ENCODE assay signal across 7 mouse cellular contexts in the genomic region with DNA sequence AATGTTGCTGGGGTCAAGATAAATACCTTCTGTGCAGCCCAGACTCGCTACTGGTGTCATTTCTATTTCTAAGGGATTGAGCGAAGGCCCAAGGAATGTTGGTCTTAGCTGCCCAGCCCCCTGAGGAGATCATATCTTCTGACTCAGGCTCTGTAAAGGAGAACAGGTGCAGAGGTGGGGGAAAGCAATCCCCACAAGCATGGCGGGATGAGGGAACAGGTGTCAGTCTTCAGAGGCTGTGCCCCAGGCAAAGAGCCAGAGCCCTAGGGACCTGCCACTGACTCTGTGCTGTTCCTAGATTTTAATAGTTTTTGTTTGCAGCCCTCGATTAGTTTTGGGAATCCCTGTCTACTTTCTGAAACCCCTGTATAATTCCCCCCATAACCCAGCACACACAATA. TPM values are rescaled to one million over a fixed set of nuclear protein-coding genes. Genes with fewer than 3 reads are reported as not detected.
DNase-seq lines count a peak whose midpoint lies in the region; ATAC-seq and TF ChIP-seq lines count a peak whose summit lies in the region.

No protein-coding gene starts in this region.

- H3K36me3 ChIP-seq in kidney, postnatal 0 days (ENCODE audit: insufficient read depth, low read length), result no peaks in the 10 kb centered on the region
- H3K36me3 ChIP-seq in embryonic facial prominence, embryonic 15.5 days, result no peaks in the 10 kb centered on the region
- H3K36me3 ChIP-seq in limb, embryonic 10.5 days, result no peaks in the 10 kb centered on the region
- no peaks in the 10 kb centered on the region for H3K36me3 ChIP-seq in neural tube, embryonic 13.5 days

- WGBS in kidney, postnatal 0 days, result 46% methylated on average over 4 of the region's 4 CpGs
- 63% methylated on average over 4 of the region's 4 CpGs for WGBS in embryonic facial prominence, embryonic 15.5 days
- 61% methylated on average over 4 of the region's 4 CpGs for WGBS in limb, embryonic 10.5 days
- WGBS in neural tube, embryonic 13.5 days, result 76% methylated on average over 4 of the region's 4 CpGs

- H3K9ac ChIP-seq in kidney, postnatal 0 days (ENCODE audit: low read depth, low read length), result no peak overlapping the region
- H3K9ac ChIP-seq in embryonic facial prominence, embryonic 15.5 days, result no peak overlapping the region
- no peak overlapping the region for H3K9ac ChIP-seq in neural tube, embryonic 13.5 days

- DNase-seq in kidney, postnatal 0 days (ENCODE audit: low spot score), result no peak
- no peak for DNase-seq in kidney, adult 9 months
- no peak for DNase-seq in limb, embryonic 10.5 days (ENCODE audit: low spot score)
- DNase-seq in heart, postnatal 10 days, result no peak
- DNase-seq in left cerebral cortex, adult 18-20 months (ENCODE audit: low spot score in 2 of 2), result no peak

- no peak for TF ChIP-seq CTCF in kidney, postnatal 0 days (IDR thresholded peaks at IDR 0.05; ENCODE audit: low read depth)

- H3K4me2 ChIP-seq in kidney, postnatal 0 days (ENCODE audit: low read length), result peak overlapping the region; percentile 78
- no peak overlapping the region for H3K4me2 ChIP-seq in embryonic facial prominence, embryonic 15.5 days (replicated peaks)
- 0 out of 2 replicates have a peak overlapping the region, but pooled peaks have one; percentile 67 for H3K4me2 ChIP-seq in neural tube, embryonic 13.5 days

- H3K9me3 ChIP-seq in kidney, postnatal 0 days (replicated peaks; ENCODE audit: low read length), result no peaks in the 10 kb centered on the region
- H3K9me3 ChIP-seq in embryonic facial prominence, embryonic 15.5 days (replicated peaks), result no peaks in the 10 kb centered on the region
- H3K9me3 ChIP-seq in limb, embryonic 10.5 days (replicated peaks), result no peaks in the 10 kb centered on the region
- no peaks in the 10 kb centered on the region for H3K9me3 ChIP-seq in neural tube, embryonic 13.5 days

- H3K4me3 ChIP-seq in kidney, postnatal 0 days (replicated peaks; ENCODE audit: low read depth, low read length), result no peak overlapping the region
- H3K4me3 ChIP-seq in embryonic facial prominence, embryonic 15.5 days (replicated peaks), result no peak overlapping the region
- H3K4me3 ChIP-seq in limb, embryonic 10.5 days, result no peak overlapping the region
- no peak overlapping the region for H3K4me3 ChIP-seq in neural tube, embryonic 13.5 days

- no peak for ATAC-seq in kidney, postnatal 0 days (replicated peaks; ENCODE audit: low FRiP score, low read depth)
- ATAC-seq in embryonic facial prominence, embryonic 15.5 days (ENCODE audit: insufficient number of reproducible peaks, low FRiP score, low TSS enrichment, low read depth), result peak; percentile 20; the same call in 1 of the 2 replicates
- no peak for ATAC-seq in neural tube, embryonic 13.5 days (ENCODE audit: low read depth)

- intact Hi-C loops in heart, postnatal 10 days (cut with DNase I), result no loop called here

- 0 out of 2 replicates have a peak, but pooled peaks cover 10% of the 10 kb centered on the region for H3K4me1 ChIP-seq in kidney, postnatal 0 days (replicated peaks; ENCODE audit: insufficient read depth, low read length)
- H3K4me1 ChIP-seq in embryonic facial prominence, embryonic 15.5 days, result peaks cover 24% of the 10 kb centered on the region
- H3K4me1 ChIP-seq in limb, embryonic 10.5 days, result peaks cover 23% of the 10 kb centered on the region
- H3K4me1 ChIP-seq in neural tube, embryonic 13.5 days (replicated peaks), result peaks cover 20% of the 10 kb centered on the region

- no peaks in the 10 kb centered on the region for H3K27me3 ChIP-seq in kidney, postnatal 0 days (ENCODE audit: insufficient read depth, low read length)
- no peaks in the 10 kb centered on the region for H3K27me3 ChIP-seq in embryonic facial prominence, embryonic 15.5 days
- H3K27me3 ChIP-seq in limb, embryonic 10.5 days (ENCODE audit: low read depth, poor library complexity, severe bottlenecking), result no peaks in the 10 kb centered on the region
- H3K27me3 ChIP-seq in neural tube, embryonic 13.5 days, result no peaks in the 10 kb centered on the region

- H3K27ac ChIP-seq in kidney, postnatal 0 days, result no peak overlapping the region
- H3K27ac ChIP-seq in embryonic facial prominence, embryonic 15.5 days (replicated peaks), result peak overlapping the region; percentile 49; the same call in 1 of the 2 replicates
- H3K27ac ChIP-seq in limb, embryonic 10.5 days, result peak overlapping the region; percentile 90
- H3K27ac ChIP-seq in neural tube, embryonic 13.5 days (replicated peaks), result no peak overlapping the region; the same call in 1 of the 2 replicates

RNA-seq across cellular contexts. Expression of gene Smim20, which starts 0.7 kb away (rescaled TPM):
- 135 and 143 TPM in 2 replicates for polyA plus RNA-seq in kidney, postnatal 0 days (2015; fragmentation: Nextera tagmentation; extraction: Ambion mirVana)
- polyA plus RNA-seq in embryonic facial prominence, embryonic 15.5 days (2015; fragmentation: Nextera tagmentation; extraction: Ambion mirVana), result 84.1 and 86.9 TPM in 2 replicates
- 59.0 and 62.6 TPM in 2 replicates for polyA plus RNA-seq in limb, embryonic 10.5 days (2016; fragmentation: Nextera tagmentation; extraction: Ambion mirVana)
- 81.1 and 85.5 TPM in 2 replicates for polyA plus RNA-seq in neural tube, embryonic 13.5 days (2015; fragmentation: Nextera tagmentation; extraction: Ambion mirVana)
- total RNA-seq in heart, postnatal 10 days (2021), result 10 to 100 TPM; 87.8 to 88.7 TPM
- 10 to 100 TPM; 29.2 to 34.2 TPM for total RNA-seq in left cerebral cortex, adult 18-20 months (2021)

RNA-seq across cellular contexts. Expression of gene Sel1l3, which starts 52.5 kb away (rescaled TPM):
- polyA plus RNA-seq in kidney, postnatal 0 days (2015; fragmentation: Nextera tagmentation; extraction: Ambion mirVana), result 11.1 and 11.8 TPM in 2 replicates
- polyA plus RNA-seq in embryonic facial prominence, embryonic 15.5 days (2015; fragmentation: Nextera tagmentation; extraction: Ambion mirVana), result 4.0 TPM in 2 replicates
- polyA plus RNA-seq in limb, embryonic 10.5 days (2016; fragmentation: Nextera tagmentation; extraction: Ambion mirVana), result 0.68 and 1.2 TPM in 2 replicates
- 5.8 and 5.9 TPM in 2 replicates for polyA plus RNA-seq in neural tube, embryonic 13.5 days (2015; fragmentation: Nextera tagmentation; extraction: Ambion mirVana)
- total RNA-seq in heart, postnatal 10 days (2021), result under 1 TPM; 0.55 to 0.57 TPM
- 10 to 100 TPM; 56.9 to 63.9 TPM for total RNA-seq in left cerebral cortex, adult 18-20 months (2021)

Comparison
In these comparisons a context has a peak if more than half of its experiments do, and no peak if none do; other contexts are left out.
1. H3K27ac ChIP-seq: peak in embryonic facial prominence, embryonic 15.5 days (single experiment) and limb, embryonic 10.5 days (single experiment); none in kidney, postnatal 0 days (single experiment) and neural tube, embryonic 13.5 days (single experiment).